Mouse (Mus musculus) heart, adult 9 months (tissue): Measurements from ENCODE around the gene Syne1.

ENCODE experiments used
- DNase-seq, 2 experiments: peaks; one replicate each; pipeline ENCODE4 v3.0.0; 2022; ENCODE audit warnings: low spot score in 2 of 2

The Syne1 gene

GRCm38 (mm10) chr10:5551382-5551781, at the start of gene Syne1:
TSS of gene Syne1 (minus strand) at chr10:5551482.
- DNase-seq, result no peak

GRCm38 (mm10) chr10:5600123-5600522, 48.8 kb upstream of the Syne1 start:
- peak; percentile 24 to 61 for DNase-seq

- no peak for DNase-seq
Measured at GRCm38 (mm10) chr10:5596559-5596958, 45.3 kb upstream of the Syne1 start.

- DNase-seq, result no peak
Measured at GRCm38 (mm10) chr10:5594457-5594856, 43.2 kb upstream of the Syne1 start.

- DNase-seq, result peak; percentile 56 to 78
Measured at GRCm38 (mm10) chr10:5593464-5593863, 42.2 kb upstream of the Syne1 start, which contains the start of gene Myct1. TSS of gene Myct1 (plus strand) at chr10:5593775.

GRCm38 (mm10) chr10:5591996-5592395, 40.7 kb upstream of the Syne1 start:
- DNase-seq, result peak; percentile 66 to 79

GRCm38 (mm10) chr10:5591061-5591460, 39.8 kb upstream of the Syne1 start:
- peak; percentile 19 to 20 for DNase-seq

- DNase-seq, result no peak
Measured at GRCm38 (mm10) chr10:5573328-5573727, 22.0 kb upstream of the Syne1 start.

GRCm38 (mm10) chr10:5571332-5571731, 20.1 kb upstream of the Syne1 start:
- DNase-seq, result no peak

GRCm38 (mm10) chr10:5570059-5570458, 18.8 kb upstream of the Syne1 start:
- peak in 1 of 2 experiments; percentile 36 for DNase-seq

GRCm38 (mm10) chr10:5568991-5569390, 17.7 kb upstream of the Syne1 start:
- no peak for DNase-seq

- DNase-seq, result no peak
Measured at GRCm38 (mm10) chr10:5561706-5562105, 10.4 kb upstream of the Syne1 start.

GRCm38 (mm10) chr10:5560526-5560925, 9.2 kb upstream of the Syne1 start:
- DNase-seq, result no peak

GRCm38 (mm10) chr10:5558808-5559207, 7.5 kb upstream of the Syne1 start:
- no peak for DNase-seq

- DNase-seq, result no peak
Measured at GRCm38 (mm10) chr10:5554941-5555340, 3.7 kb upstream of the Syne1 start.

- DNase-seq, result peak in 1 of 2 experiments; percentile 49
Measured at GRCm38 (mm10) chr10:5550168-5551021, 887 bp downstream of the Syne1 start.

GRCm38 (mm10) chr10:5549871-5550167, 1.5 kb downstream of the Syne1 start:
- DNase-seq, result peak; percentile 23 to 37

GRCm38 (mm10) chr10:5548651-5549050, 2.6 kb downstream of the Syne1 start:
- no peak for DNase-seq

- no peak for DNase-seq
Measured at GRCm38 (mm10) chr10:5547769-5548168, 3.5 kb downstream of the Syne1 start.

- no peak for DNase-seq
Measured at GRCm38 (mm10) chr10:5546428-5546827, 4.9 kb downstream of the Syne1 start.

- no peak for DNase-seq
Measured at GRCm38 (mm10) chr10:5528284-5528683, 23.0 kb downstream of the Syne1 start.

- DNase-seq, result no peak
Measured at GRCm38 (mm10) chr10:5527634-5528033, 23.6 kb downstream of the Syne1 start.

- peak; percentile 5 to 12 for DNase-seq
Measured at GRCm38 (mm10) chr10:5522904-5523303, 28.4 kb downstream of the Syne1 start.

- DNase-seq, result no peak
Measured at GRCm38 (mm10) chr10:5522276-5522675, 29.0 kb downstream of the Syne1 start.
